25 mouse cellular contexts compared by ENCODE assay signal in genomic region chr11:21295486-21295885, GRCm38 (mm10).
"Had no signal": no experiment of that assay in that cellular context is flagged by ENCODE, and none has a peak within 500 bp of the region (broad histone marks: within the 10 kb centered on the region; RNA-seq: fewer than 3 reads in every experiment).

No protein-coding gene starts in this region.

- H3K4me2 ChIP-seq: heart, embryonic 12.5 days; hindbrain, embryonic 13.5 days; hindbrain, embryonic 15.5 days; limb, embryonic 12.5 days; liver, embryonic 11.5 days; liver, embryonic 13.5 days; liver, embryonic 15.5 days had no signal

- H3K4me3 ChIP-seq: gastrocnemius, adult 2 months; heart, embryonic 10.5 days; heart, embryonic 12.5 days; hindbrain, embryonic 10.5 days; hindbrain, embryonic 13.5 days; hindbrain, embryonic 15.5 days; layer of hippocampus, adult 2 months; left cerebral cortex, adult 2 months; limb, embryonic 10.5 days; limb, embryonic 12.5 days; liver, embryonic 13.5 days; liver, embryonic 15.5 days had no signal

- H3K27ac ChIP-seq: gastrocnemius, adult 2 months; heart, embryonic 10.5 days; hindbrain, embryonic 10.5 days; hindbrain, embryonic 13.5 days; hindbrain, embryonic 15.5 days; hindbrain, postnatal 0 days; layer of hippocampus, adult 2 months; left cerebral cortex, adult 2 months; limb, embryonic 10.5 days; limb, embryonic 12.5 days; liver, embryonic 13.5 days; liver, embryonic 15.5 days had no signal

- H3K9me3 ChIP-seq: heart, embryonic 10.5 days; heart, embryonic 12.5 days; hindbrain, embryonic 10.5 days; hindbrain, embryonic 13.5 days; hindbrain, embryonic 15.5 days; limb, embryonic 10.5 days; limb, embryonic 12.5 days; liver, embryonic 13.5 days; liver, embryonic 15.5 days had no signal

- DNase-seq: gastrocnemius, adult 2 months; gastrocnemius, postnatal 10 days; gastrocnemius, postnatal 25 days; heart, adult 18-20 months; heart, postnatal 10 days; heart, postnatal 4 days; kidney, adult 11 months; kidney, adult 2 months; kidney, postnatal 10 days; kidney, postnatal 25 days; kidney, postnatal 4 days; liver; liver, embryonic 13.5 days had no signal

- H3K4me1 ChIP-seq: heart, embryonic 10.5 days; hindbrain, embryonic 10.5 days; hindbrain, embryonic 13.5 days; hindbrain, embryonic 15.5 days; limb, embryonic 10.5 days; limb, embryonic 12.5 days had no signal

- H3K27me3 ChIP-seq: heart, embryonic 12.5 days; hindbrain, embryonic 13.5 days; hindbrain, embryonic 15.5 days; limb, embryonic 12.5 days; liver, embryonic 13.5 days; liver, embryonic 15.5 days had no signal

- H3K9ac ChIP-seq: heart, embryonic 12.5 days; hindbrain, embryonic 13.5 days; hindbrain, embryonic 15.5 days; limb, embryonic 12.5 days; liver, embryonic 13.5 days; liver, embryonic 15.5 days had no signal
